ENCODE assay signal across 8 mouse cellular contexts in the genomic region with DNA sequence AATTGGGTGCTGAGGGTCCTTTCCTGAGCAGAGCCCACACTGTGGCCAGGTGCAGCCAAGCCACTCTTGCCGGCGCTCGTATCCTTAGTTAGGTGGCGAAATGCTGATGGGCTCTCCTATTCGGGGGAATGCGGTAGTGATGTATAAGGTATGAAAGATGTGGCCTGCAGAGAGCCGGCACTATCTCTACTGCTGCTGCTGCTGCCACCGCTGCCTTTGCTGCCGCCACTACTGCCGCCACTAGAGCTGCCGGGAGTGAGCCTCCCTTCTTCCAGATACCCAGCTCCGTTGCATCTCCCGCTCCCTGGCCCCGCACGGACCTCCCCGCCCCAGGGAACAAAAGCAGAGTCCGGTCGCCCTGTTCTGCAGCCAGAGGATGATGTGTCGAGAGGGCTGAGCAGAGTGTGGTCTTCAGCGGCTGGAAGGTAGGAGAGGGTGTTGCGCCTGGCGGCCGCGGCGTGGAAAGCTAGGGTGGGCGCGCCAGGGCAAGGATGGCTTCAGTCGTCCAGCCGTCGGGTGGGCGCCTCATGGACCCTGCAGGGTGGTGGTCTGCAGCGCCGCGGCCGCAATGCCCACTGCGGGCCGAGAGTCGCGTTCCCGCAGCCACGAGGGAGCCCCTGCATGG. TPM values are rescaled to one million over a fixed set of nuclear protein-coding genes. Genes with fewer than 3 reads are reported as not detected.
DNase-seq lines count a peak whose midpoint lies in the region; ATAC-seq lines count a peak whose summit lies in the region.

A gene (plus strand): TSS at position 39 of the 625 bp plus-strand sequence.

- no peaks in the 10 kb centered on the region for H3K9me3 ChIP-seq in forebrain, embryonic 16.5 days (ENCODE audit: control insufficient read depth, low read length)

- peak within 1 kb of the TSS; percentile 55 for H3K4me2 ChIP-seq in forebrain, embryonic 16.5 days (ENCODE audit: low read length)

- peak within 1 kb of the TSS; percentile 62 for H3K9ac ChIP-seq in forebrain, embryonic 16.5 days (replicated peaks; ENCODE audit: low read depth, low read length)

- no peaks in the 10 kb centered on the region for H3K36me3 ChIP-seq in forebrain, embryonic 16.5 days (ENCODE audit: control insufficient read depth, insufficient read depth)

- WGBS in forebrain, embryonic 16.5 days: under 1% methylated on average over 41 of the region's 41 CpGs

- H3K4me1 ChIP-seq in forebrain, embryonic 16.5 days (replicated peaks; ENCODE audit: control insufficient read depth, insufficient read depth, low read length): peaks cover 9% of the 10 kb centered on the region

- peak within 1 kb of the TSS; percentile 56 for H3K4me3 ChIP-seq in forebrain, embryonic 16.5 days (replicated peaks; ENCODE audit: low read length)

- peak within 1 kb of the TSS; percentile 29 for H3K27ac ChIP-seq in forebrain, embryonic 16.5 days (ENCODE audit: low read length)

- ATAC-seq in forebrain, embryonic 16.5 days: peak; percentile 73

- peaks cover 18% of the 10 kb centered on the region for H3K27me3 ChIP-seq in forebrain, embryonic 16.5 days (replicated peaks; ENCODE audit: control insufficient read depth, insufficient read depth, low read length)

- DNase-seq in adrenal gland, postnatal 10 days: peak; percentile 17
- DNase-seq in adrenal gland, postnatal 4 days (ENCODE audit: low spot score in 2 of 2): no peak
- DNase-seq in ES-CJ7 (ENCODE audit: low read depth, low spot score): peak; percentile 27
- peak; percentile 48 to 61 for DNase-seq in layer of hippocampus, postnatal 14 days (ENCODE audit: low spot score in 2 of 2)
- DNase-seq in neural tube, embryonic 10.5 days (ENCODE audit: extremely low spot score, low spot score): peak; percentile 50
- no peak for DNase-seq in thymus, postnatal 14 days
- DNase-seq in urinary bladder, postnatal 14 days (ENCODE audit: low spot score): no peak

RNA-seq across cellular contexts. Expression of the gene that starts here (rescaled TPM):
- 1 to 10 TPM in 1 of 2 experiments, under 1 TPM in 1; 0.57 to 1.2 TPM for total RNA-seq in adrenal gland, postnatal 10 days (2021)
- total RNA-seq in adrenal gland, postnatal 4 days (2021): 1 to 10 TPM; 2.1 to 4.3 TPM
- 195 and 214 TPM in 2 replicates for polyA plus RNA-seq in forebrain, embryonic 16.5 days (2015; fragmentation: Nextera tagmentation; extraction: Ambion mirVana)
- 100 to 1,000 TPM; 138 to 149 TPM for total RNA-seq in layer of hippocampus, postnatal 14 days (2021)

Comparison
In these comparisons a context has a peak if more than half of its experiments do, and no peak if none do; other contexts are left out.
1. RNA of the gene that starts here (total RNA-seq): 138 to 149 TPM in layer of hippocampus, postnatal 14 days; 2.1 to 4.3 TPM in adrenal gland, postnatal 4 days and 0.57 to 1.2 TPM in adrenal gland, postnatal 10 days; every median in the first group is over 10 times any median in the second.
2. DNase-seq: peak in adrenal gland, postnatal 10 days (single experiment), ES-CJ7 (single experiment), layer of hippocampus, postnatal 14 days (2 of 2) and neural tube, embryonic 10.5 days (single experiment); none in adrenal gland, postnatal 4 days (0 of 2), thymus, postnatal 14 days (single experiment) and urinary bladder, postnatal 14 days (single experiment).